Mouse (Mus musculus) heart, embryonic 14.5 days (tissue): ENCODE data around the gene Hnrnpa2b1. TPM values are rescaled to one million over a fixed set of nuclear protein-coding genes. Genes with fewer than 3 reads are reported as not detected.

Source experiments
- ATAC-seq: fragments of 200-750 bp; cut with Nextera tagmentation; 2 replicates; pipeline ENCODE4 v1.8.0; 2017; ENCODE audit warnings: low read depth, moderate TSS enrichment; ENCODE audit not compliant: insufficient number of reproducible peaks, insufficient read depth, low FRiP score
- H3K27ac ChIP-seq, 2 experiments: fragments of 200-500 bp in 1 of 2; fragments of 300-500 bp in 1 of 2; sonication (generic) in 1 of 2; replicated peaks in 1 of 2; 2 replicates each; pipeline ENCODE4 v1.5.1; 2012 to 2014; ENCODE audit warnings: low read depth in 2 of 2, low read length in 2 of 2, control low read depth in 1 of 2, mild to moderate bottlenecking in 1 of 2, mixed read lengths in 1 of 2; ENCODE audit not compliant: control insufficient read depth in 1 of 2, insufficient read depth in 1 of 2
- H3K27me3 ChIP-seq: fragments of 300-500 bp; sonication (generic); 2 replicates; pipeline ENCODE4 v1.6.1; 2014; ENCODE audit warnings: mild to moderate bottlenecking, low read length, control low read depth; ENCODE audit not compliant: control insufficient read depth, insufficient read depth
- H3K36me3 ChIP-seq: fragments of 300-500 bp; sonication (generic); 2 replicates; pipeline ENCODE4 v1.6.1; 2014; ENCODE audit warnings: mild to moderate bottlenecking, control low read depth, low read length, mixed read lengths; ENCODE audit not compliant: control insufficient read depth, insufficient read depth
- H3K4me1 ChIP-seq, 2 experiments: fragments of 200-500 bp in 1 of 2; fragments of 300-500 bp in 1 of 2; sonication (generic) in 1 of 2; 2 replicates each; pipeline ENCODE4 v1.6.1; 2012 to 2014; ENCODE audit warnings: low read length in 2 of 2, control low read depth in 1 of 2, mixed read lengths in 1 of 2; ENCODE audit not compliant: control insufficient read depth in 2 of 2, insufficient read depth in 2 of 2
- H3K4me2 ChIP-seq: fragments of 300-500 bp; sonication (generic); 2 replicates; pipeline ENCODE4 v1.6.1; 2014; ENCODE audit warnings: mild to moderate bottlenecking, low read length
- H3K4me3 ChIP-seq, 2 experiments: fragments of 200-500 bp in 1 of 2; fragments of 300-500 bp in 1 of 2; sonication (generic) in 1 of 2; 2 replicates each; pipeline ENCODE4 v1.5.1; 2012 to 2014; ENCODE audit warnings: low read length in 2 of 2, mild to moderate bottlenecking in 2 of 2, control low read depth in 1 of 2, low read depth in 1 of 2, moderate library complexity in 1 of 2; ENCODE audit not compliant: control insufficient read depth in 1 of 2, insufficient read depth in 1 of 2
- H3K9ac ChIP-seq: fragments of 300-500 bp; sonication (generic); 2 replicates; pipeline ENCODE4 v1.6.1; 2014; ENCODE audit warnings: mild to moderate bottlenecking, low read length
- H3K9me3 ChIP-seq: fragments of 300-500 bp; sonication (generic); 2 replicates; pipeline ENCODE4 v1.6.1; 2016; ENCODE audit warnings: low read length, control low read depth; ENCODE audit not compliant: control insufficient read depth
- WGBS: fragments of 180-500 bp; shearing (Covaris S2); extraction: QIAGEN DNeasy Blood & Tissue Kit; methylation state at CpG from one replicate; pipeline ENCODE4 v1.1.7; 2014; 5-methylcytosine and 5-hydroxymethylcytosine counted together
- polyA plus RNA-seq: library from polyadenylated mRNA; unstranded; fragments of >200 nt; fragmentation: Nextera tagmentation; extraction: Ambion mirVana; gene quantifications from 2 replicates; pipeline ENCODE4 v1.2.1, GENCODE M21; 2014

The Hnrnpa2b1 gene
- polyA plus RNA-seq, 1 experiment from 2014 or later = 638 TPM

GRCm38 (mm10) chr6:51434270-51434669 lies 35.4 kb downstream of the Hnrnpa2b1 start:
- H3K4me2 ChIP-seq = 0 out of 2 replicates have a peak overlapping the region, but pooled peaks have one; percentile 91
- H3K9ac ChIP-seq = no peak overlapping the region
- ATAC-seq = no peak
- 47% methylated on average over 7 of the region's 7 CpGs for WGBS
- no peak overlapping the region for H3K4me3 ChIP-seq
- H3K27ac ChIP-seq = no peak overlapping the region
- H3K27me3 ChIP-seq = 0 out of 2 replicates have a peak, but pooled peaks cover 15% of the 10 kb centered on the region
- H3K36me3 ChIP-seq = no peaks in the 10 kb centered on the region
- H3K4me1 ChIP-seq = peaks cover 25 to 34% of the 10 kb centered on the region in 2 experiments
- no peaks in the 10 kb centered on the region for H3K9me3 ChIP-seq

- Histone ChIP-seq H3K27ac (no peak within 1 kb of the TSS), H3K9ac (peak within 1 kb of the TSS; percentile 79), H3K9me3 (no peaks in the 10 kb centered on the region), H3K4me2 (peak within 1 kb of the TSS; percentile 91), H3K4me1 (peaks cover 12 to 19% of the 10 kb centered on the region in 2 experiments), H3K4me3 (peak within 1 kb of the TSS; percentile 66 to 79), H3K36me3 (no peaks in the 10 kb centered on the region), H3K27me3 (0 out of 2 replicates have a peak, but pooled peaks cover 15% of the 10 kb centered on the region)
- ATAC-seq = peak; percentile 79
- WGBS = under 1% methylated on average over 71 of the region's 74 CpGs
Observed at GRCm38 (mm10) chr6:51432535-51433397, 36.9 kb downstream of the Hnrnpa2b1 start, which contains the start of gene Nfe2l3. Gene Nfe2l3, plus strand, starts transcription at chr6:51432670.

DNA sequence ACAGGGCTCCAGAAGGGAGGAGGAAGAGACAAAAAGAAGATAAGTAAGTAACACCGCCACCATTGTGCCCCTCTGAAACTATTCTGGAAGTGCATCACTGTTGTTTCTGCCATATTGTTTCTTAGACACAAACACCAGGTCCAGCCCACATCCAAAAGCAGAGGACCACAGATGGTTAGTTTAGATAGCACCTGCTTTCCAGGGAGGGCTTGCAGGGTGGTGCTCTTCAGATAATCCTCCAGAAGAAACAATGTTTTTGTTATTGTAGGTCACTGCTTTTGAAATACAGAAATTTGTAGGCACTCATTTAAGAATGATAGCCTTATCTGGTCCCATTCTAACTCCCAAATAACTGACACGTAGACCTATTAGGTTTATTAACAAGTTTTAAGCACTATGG lies 45.2 kb downstream of the Hnrnpa2b1 start:
- Histone ChIP-seq H3K27me3 (no peaks in the 10 kb centered on the region), H3K4me3 (no peak overlapping the region), H3K9me3 (0 out of 2 replicates have a peak, but pooled peaks cover 3% of the 10 kb centered on the region), H3K9ac (no peak overlapping the region), H3K4me2 (no peak overlapping the region), H3K36me3 (no peaks in the 10 kb centered on the region), H3K4me1 (no peaks in the 10 kb centered on the region), H3K27ac (no peak overlapping the region)
- 79% methylated on average over 2 of the region's 2 CpGs for WGBS
- ATAC-seq = no peak

- no peaks in the 10 kb centered on the region for H3K27me3 ChIP-seq
- no peak overlapping the region for H3K27ac ChIP-seq
- H3K4me2 ChIP-seq = no peak overlapping the region
- ATAC-seq = no peak
- no peak overlapping the region for H3K4me3 ChIP-seq
- H3K9ac ChIP-seq = no peak overlapping the region
- 40% methylated on average over 11 of the region's 11 CpGs for WGBS
- H3K4me1 ChIP-seq = no peaks in the 10 kb centered on the region
- 0 out of 2 replicates have a peak, but pooled peaks cover 3% of the 10 kb centered on the region for H3K9me3 ChIP-seq
- H3K36me3 ChIP-seq = no peaks in the 10 kb centered on the region
Observed at GRCm38 (mm10) chr6:51423466-51424122, 46.1 kb downstream of the Hnrnpa2b1 start.

DNA sequence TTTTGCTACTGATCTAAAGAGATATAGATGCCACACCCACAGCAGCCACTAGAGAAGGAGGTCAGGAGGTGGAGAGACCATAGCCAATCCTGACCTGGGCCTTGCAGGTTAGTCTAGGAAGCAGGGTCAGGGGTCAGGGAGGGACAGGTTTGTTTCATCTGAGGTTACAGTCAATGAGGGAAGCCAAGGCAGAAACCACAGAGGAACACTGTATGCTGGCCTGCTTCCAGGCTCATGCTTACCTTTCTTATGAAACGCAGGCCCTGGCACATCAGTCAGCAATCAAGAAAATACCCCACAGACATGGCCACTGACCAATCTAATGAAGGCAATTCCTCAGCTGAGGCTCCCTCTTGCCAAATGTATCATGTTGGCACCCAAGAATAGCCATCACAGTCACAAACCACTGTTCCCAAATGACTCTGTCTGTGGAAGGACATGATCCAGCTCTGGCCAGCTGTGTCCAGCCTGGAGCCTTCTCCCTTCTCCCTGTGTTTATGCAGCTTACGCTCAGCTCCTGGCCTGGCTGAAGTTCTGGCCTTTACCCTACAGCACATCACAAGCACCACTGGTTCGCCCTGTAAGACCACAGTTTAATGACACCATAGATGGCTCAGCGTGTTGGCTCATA lies 52.3 kb downstream of the Hnrnpa2b1 start:
- Histone ChIP-seq H3K36me3 (no peaks in the 10 kb centered on the region), H3K9me3 (no peaks in the 10 kb centered on the region), H3K4me1 (no peaks in the 10 kb centered on the region), H3K27me3 (no peaks in the 10 kb centered on the region), H3K27ac (no peak overlapping the region), H3K4me3 (no peak overlapping the region), H3K4me2 (no peak overlapping the region), H3K9ac (no peak overlapping the region)
- ATAC-seq = no peak
- WGBS = 84% methylated on average over 4 of the region's 4 CpGs

DNA sequence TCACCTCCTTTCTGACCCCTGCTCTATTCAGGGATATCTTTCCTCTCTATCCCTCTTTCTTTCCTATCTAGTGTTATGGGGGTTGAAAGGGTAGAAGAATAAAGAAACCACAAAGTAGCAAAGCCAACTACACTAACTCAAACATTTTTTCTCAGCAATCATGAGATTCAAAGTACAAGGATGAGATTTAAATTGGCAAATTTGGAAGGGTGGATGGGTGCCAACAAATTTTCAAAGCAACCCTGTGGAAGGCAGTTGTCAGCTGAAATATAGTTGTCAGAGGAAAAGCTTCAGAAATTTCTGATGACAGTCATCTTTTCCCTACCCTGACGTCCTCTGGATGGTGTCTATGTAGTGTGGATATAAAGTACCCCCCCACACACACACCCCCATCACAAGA lies 53.3 kb downstream of the Hnrnpa2b1 start:
- H3K9me3 ChIP-seq = no peaks in the 10 kb centered on the region
- WGBS = 52% methylated on average over 1 of the region's 1 CpGs
- no peak overlapping the region for H3K4me2 ChIP-seq
- H3K36me3 ChIP-seq = no peaks in the 10 kb centered on the region
- no peak overlapping the region for H3K9ac ChIP-seq
- no peak overlapping the region for H3K4me3 ChIP-seq
- no peak overlapping the region for H3K27ac ChIP-seq
- no peak for ATAC-seq
- no peaks in the 10 kb centered on the region for H3K4me1 ChIP-seq
- H3K27me3 ChIP-seq = no peaks in the 10 kb centered on the region
